Mouse (Mus musculus): ENCODE measurements around the gene Strip1.

Strip1 gene

GRCm38 (mm10) chr3:107593632-107594031, 37.9 kb downstream of the Strip1 start:
- DNase-seq (ENCODE audit: low spot score in 2 of 2), result no peak

GRCm38 (mm10) chr3:107591612-107592011, 39.9 kb downstream of the Strip1 start:
- no peak for DNase-seq (ENCODE audit: low spot score in 2 of 2)

GRCm38 (mm10) chr3:107586504-107586903, 45.0 kb downstream of the Strip1 start:
- DNase-seq (ENCODE audit: low spot score in 2 of 2), result no peak

- no peak for DNase-seq (ENCODE audit: low spot score in 2 of 2)
Measured at GRCm38 (mm10) chr3:107583893-107584292, 47.6 kb downstream of the Strip1 start.

GRCm38 (mm10) chr3:107582875-107583767, 48.4 kb downstream of the Strip1 start:
- no peak for DNase-seq (ENCODE audit: low spot score in 2 of 2)

GRCm38 (mm10) chr3:107582130-107582874, 49.2 kb downstream of the Strip1 start:
- DNase-seq (ENCODE audit: low spot score in 2 of 2), result no peak

- no peak for DNase-seq (ENCODE audit: low spot score in 2 of 2)
Measured at GRCm38 (mm10) chr3:107581103-107582010, 50.1 kb downstream of the Strip1 start.

GRCm38 (mm10) chr3:107579466-107579865, 52.0 kb downstream of the Strip1 start:
- DNase-seq (ENCODE audit: low spot score in 2 of 2), result peak in 1 of 2 experiments; percentile 74

GRCm38 (mm10) chr3:107577810-107578390, 53.6 kb downstream of the Strip1 start:
- DNase-seq (ENCODE audit: low spot score in 2 of 2), result no peak

- DNase-seq (ENCODE audit: low spot score in 2 of 2), result no peak
Measured at GRCm38 (mm10) chr3:107576807-107577206, 54.7 kb downstream of the Strip1 start.

GRCm38 (mm10) chr3:107571205-107571604, 60.3 kb downstream of the Strip1 start:
- no peak for DNase-seq (ENCODE audit: low spot score in 2 of 2)

GRCm38 (mm10) chr3:107568721-107569120, 62.8 kb downstream of the Strip1 start:
- DNase-seq (ENCODE audit: low spot score in 2 of 2), result no peak

- DNase-seq (ENCODE audit: low spot score in 2 of 2), result no peak
Measured at GRCm38 (mm10) chr3:107567766-107568165, 63.7 kb downstream of the Strip1 start.

- no peak for DNase-seq (ENCODE audit: low spot score in 2 of 2)
Measured at GRCm38 (mm10) chr3:107565331-107565730, 66.2 kb downstream of the Strip1 start.

- no peak for DNase-seq (ENCODE audit: low spot score in 2 of 2)
Measured at GRCm38 (mm10) chr3:107563880-107564279, 67.6 kb downstream of the Strip1 start.

- no peak for DNase-seq (ENCODE audit: low spot score in 2 of 2)
Measured at GRCm38 (mm10) chr3:107562591-107562990, 68.9 kb downstream of the Strip1 start.
